Comparison of ENCODE assay signal across 26 mouse cellular contexts in genomic region chr6:115966227-115966966, GRCm38 (mm10). TPM values are rescaled to one million over a fixed set of nuclear protein-coding genes. Genes with fewer than 3 reads are reported as not detected.
"Had no signal": no experiment of that assay in that cellular context is flagged by ENCODE, and none has a peak within 500 bp of the region (broad histone marks: within the 10 kb centered on the region; RNA-seq: fewer than 3 reads in every experiment).

No protein-coding gene starts in this region.

- H3K4me3 ChIP-seq: layer of hippocampus, adult 2 months; limb, embryonic 12.5 days; limb, embryonic 15.5 days; midbrain, embryonic 12.5 days; midbrain, embryonic 15.5 days; neural tube, embryonic 12.5 days; neural tube, embryonic 15.5 days had no signal

- H3K27ac ChIP-seq: kidney, postnatal 0 days; layer of hippocampus, adult 2 months; limb, embryonic 12.5 days; limb, embryonic 15.5 days; liver, embryonic 14.5 days; macrophage; midbrain, embryonic 12.5 days; midbrain, embryonic 15.5 days; neural tube, embryonic 12.5 days; neural tube, embryonic 15.5 days; stomach, postnatal 0 days had no signal

- DNase-seq: kidney, postnatal 25 days; layer of hippocampus, adult 9-11 months; layer of hippocampus, postnatal 36 days; left cerebral cortex, postnatal 4 days; liver, postnatal 0 days; lung, embryonic 14.5 days; right cerebral cortex, adult 18-20 months; right cerebral cortex, postnatal 14 days; right cerebral cortex, postnatal 4 days; thymus, adult 2 months; thymus, postnatal 14 days; thymus, postnatal 4 days had no signal

RNA-seq across cellular contexts. Expression of gene H1foo, which starts 21.7 kb away (rescaled TPM):
- total RNA-seq: layer of hippocampus, adult 2 months; layer of hippocampus, postnatal 36 days; left cerebral cortex, adult 8-10 months; left cerebral cortex, postnatal 14 days; left cerebral cortex, postnatal 4 days; megakaryocyte, adult 5-6 weeks had no signal
